Mouse (Mus musculus) cerebellum, postnatal 10 days (tissue): Measurements from ENCODE around the gene Efna1.

Experiments
- DNase-seq, 2 experiments: peaks; one replicate each; pipeline ENCODE4 v3.0.0; 2021; ENCODE audit warnings: mixed read lengths in 2 of 2

Gene Efna1

DNA sequence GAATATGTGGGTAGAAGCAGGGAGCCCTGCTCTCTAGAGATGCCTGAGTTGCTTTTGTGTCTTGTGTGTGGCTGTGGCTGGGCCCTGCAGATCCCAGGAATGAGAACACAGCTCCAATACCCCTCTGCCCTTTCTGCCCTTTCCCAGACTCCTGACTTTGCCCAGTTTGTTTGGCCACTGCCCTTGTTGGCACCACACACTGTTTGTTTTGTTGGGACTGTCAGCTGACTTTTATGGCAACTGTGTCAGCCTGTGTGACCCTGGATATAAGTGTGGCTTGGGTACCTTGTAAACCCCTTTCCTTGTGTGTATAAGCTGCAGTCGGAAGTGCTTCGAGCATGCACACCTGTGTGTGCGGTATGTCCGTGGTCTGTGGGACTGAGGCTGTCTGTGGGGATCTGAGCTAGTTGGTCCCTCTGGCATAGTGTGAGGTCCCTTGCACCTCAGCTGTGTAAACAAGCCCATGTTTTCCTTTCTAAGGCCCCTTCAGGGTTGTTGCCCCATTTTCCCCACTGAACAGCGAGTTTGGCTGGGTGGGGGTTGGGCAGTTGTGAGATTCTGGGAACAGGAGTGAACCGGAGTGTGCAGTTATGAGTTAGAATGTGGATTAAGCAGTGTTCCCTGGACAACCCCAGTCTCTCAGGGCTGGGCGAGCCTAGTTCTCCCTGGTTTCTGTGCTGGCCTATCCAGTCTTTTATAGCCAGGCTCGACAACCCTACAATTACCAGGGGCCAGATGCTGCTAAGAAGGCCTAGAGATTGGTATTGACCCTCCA is 24.8 kb upstream of the Efna1 start:
- DNase-seq = no peak

DNA sequence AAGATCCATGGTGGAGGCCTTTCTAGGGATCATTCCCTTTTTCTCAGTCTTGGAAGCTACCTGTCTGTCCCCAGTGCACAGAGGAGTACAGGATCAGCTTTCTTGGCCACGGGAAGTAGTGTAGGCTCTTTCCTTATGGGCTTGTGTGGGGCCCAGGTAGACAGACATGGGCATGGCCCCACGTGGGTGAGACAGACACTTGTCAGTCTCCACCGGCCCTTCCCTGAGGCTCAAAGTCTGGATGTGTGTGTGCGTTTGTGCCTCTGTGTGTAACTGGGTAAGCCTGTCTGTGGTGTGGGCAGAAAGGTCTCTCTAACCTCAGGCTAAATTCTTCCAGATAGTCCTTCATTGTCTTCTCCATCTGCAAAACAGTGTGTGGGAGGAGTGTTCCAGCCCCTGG is 24.2 kb upstream of the Efna1 start:
- DNase-seq = no peak

DNA sequence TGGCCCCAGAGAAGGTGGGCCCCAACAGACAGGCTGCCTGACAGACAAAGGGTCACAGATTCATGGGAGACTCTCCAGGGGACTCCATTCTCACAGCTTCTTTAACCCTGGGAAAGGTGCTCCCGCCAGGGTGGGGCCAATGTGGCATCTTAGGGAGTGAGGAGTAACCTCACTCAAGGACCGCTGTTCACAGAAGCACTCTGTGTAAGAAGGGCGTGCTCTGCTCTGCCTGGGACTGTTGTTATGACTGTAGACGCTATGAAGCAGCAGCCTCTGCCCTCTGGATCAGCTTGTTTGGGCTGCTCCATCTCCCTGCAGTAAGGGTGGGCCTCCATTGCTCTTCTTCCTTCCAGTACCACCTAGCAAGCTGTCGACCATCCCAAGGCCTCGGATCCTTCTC is 23.5 kb upstream of the Efna1 start:
- DNase-seq = no peak

DNA sequence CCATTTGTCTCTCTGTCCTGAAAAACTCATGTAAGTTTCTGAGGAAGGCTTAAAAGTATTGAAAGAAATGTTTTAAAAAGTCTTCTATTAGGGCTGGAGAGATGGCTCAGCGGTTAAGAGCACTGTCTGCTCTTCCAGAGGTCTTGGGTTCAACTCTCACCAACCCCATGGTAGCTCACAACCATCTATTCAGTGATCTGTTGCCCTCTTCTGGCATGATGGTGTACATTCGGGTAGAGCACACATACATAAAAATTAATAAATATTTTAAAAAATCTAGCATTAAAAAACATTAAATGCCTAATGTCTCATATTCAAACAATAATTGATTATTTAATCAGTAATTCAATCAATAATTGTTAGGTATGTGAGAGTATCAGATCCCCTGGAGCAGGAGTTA is 19.6 kb upstream of the Efna1 start:
- no peak for DNase-seq

DNA sequence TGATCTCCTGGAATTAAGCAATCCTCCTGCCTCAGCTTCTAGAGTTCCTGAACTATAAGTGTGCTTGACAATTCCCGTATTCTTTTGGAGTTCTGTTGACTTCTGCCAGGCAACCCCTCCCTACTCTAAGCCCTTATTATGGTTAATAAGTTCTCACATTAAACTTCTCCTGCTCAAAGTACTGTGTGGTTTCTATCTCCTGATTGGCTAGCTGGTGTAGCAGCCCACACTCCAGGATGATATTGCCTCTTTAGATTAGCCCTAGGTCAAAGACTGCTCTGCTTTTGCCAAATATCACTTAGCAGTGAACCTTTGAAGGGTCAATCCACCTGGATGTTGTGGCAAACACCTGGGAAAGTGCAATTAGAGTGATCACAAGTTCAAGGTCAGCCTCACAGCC is 19.1 kb upstream of the Efna1 start:
- DNase-seq = no peak

DNA sequence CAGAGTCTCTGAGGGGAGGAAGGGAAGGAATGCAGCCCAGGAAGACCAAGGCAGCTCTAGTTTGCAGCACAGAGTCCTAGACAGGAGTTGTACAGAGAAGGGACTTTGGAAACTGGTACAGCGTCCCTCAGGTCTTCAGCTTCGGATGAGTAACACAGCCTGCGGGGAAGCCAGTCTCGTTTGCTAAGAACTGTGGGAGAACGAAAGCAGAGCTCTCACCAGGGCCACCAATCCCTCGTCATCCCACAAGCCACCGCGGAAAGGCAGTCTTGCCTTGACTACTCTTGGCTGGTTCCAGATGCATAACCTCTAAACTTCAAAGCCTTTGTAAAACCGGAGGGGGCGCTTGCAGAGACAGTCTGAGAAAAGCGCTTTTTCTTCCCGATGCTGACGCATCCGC is 18.6 kb upstream of the Efna1 start:
- DNase-seq = no peak

DNA sequence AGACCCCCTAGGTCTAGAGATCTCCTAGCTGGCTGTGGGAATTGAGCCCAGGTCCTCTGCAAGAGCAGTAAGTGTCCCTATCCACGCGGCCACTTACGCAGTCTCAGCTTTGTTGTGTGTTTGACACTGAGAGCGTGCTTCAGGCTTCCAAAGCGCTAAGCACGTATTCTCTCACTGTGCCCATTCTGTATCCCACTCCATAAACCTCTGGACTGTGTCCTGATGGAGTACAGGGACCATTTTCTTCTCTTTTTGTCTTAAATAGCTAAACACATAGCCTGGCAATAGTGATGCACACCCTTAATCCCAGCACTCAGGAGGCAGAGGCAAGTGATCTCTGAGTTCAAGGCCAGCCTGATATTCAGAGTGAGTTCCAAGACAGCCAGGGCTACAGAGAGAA is 18.0 kb upstream of the Efna1 start:
- no peak for DNase-seq

DNA sequence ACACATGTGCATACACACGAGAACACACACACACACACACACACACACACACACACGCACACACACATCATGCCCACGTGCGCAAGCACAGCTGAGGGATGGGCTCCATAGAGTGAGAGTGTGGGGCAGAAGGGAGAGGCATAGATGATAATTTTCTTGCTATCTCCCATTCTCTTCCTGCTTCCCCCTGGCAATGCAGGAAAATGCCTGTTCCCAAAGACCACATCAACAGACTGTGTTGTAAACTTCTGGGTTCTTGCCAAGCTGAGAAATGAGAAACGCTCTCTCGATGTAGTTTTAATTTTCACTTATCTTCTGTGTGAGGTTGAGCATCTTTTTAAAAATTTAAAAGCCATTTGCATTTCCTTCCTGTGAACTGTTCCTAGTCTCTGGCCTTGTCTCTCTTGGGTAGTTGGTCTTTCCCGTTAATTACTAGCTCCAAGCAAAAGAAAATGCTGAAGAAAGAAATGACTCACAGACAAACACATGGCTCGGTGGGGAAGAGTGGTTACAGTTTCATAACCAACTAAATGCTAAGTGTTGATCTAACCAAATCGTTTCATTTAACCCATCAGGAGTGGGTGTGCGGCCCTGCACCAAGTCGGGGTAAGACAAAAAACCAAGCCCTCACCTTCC is 15.9 kb upstream of the Efna1 start:
- no peak for DNase-seq

DNA sequence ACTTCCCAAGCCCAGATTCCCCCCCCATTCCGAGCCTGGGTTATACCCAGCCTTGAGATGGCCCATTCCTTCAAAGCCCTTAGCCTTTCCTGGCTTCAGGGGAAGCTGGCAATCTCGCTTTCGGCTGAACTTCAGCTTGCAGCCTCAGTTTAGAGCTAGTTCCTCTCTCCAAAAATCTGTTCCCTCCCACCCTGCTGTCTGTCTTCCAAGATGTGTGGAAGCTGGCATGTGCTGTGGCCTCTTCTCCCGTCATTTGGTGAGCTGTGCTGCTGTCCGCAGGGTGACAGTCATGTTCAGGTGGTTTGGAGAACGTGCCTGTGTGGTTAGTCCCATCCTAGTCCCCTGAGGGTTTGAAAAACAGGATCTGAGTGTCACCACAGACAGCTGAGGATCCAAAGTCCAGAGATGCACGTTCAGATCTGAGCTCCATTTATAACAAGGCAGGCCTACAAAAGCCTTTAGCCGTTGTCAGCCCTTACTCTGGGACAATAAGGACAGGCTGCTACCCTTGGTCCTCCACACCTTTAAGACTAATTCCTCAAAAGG is 14.8 kb upstream of the Efna1 start:
- DNase-seq = no peak

DNA sequence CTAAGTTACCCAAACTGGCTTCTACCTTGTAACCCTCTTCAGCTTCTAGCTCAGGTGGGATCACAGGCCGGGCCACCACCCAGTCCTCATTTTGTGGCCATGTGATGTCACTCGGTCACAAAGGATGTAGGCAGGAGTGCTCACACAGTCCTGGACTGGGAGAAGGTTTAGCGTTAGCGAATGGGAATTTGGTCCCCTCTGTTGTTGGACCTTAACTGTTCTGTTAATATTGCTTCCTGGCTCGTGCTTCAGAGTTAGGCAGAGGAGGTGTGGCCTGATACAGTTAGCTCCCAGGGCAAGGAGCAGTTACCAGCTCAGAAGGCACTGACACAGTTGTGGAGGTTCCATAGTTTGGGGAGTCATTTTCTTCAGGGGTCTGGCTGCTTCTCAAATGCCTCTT is 13.3 kb upstream of the Efna1 start:
- no peak for DNase-seq

DNA sequence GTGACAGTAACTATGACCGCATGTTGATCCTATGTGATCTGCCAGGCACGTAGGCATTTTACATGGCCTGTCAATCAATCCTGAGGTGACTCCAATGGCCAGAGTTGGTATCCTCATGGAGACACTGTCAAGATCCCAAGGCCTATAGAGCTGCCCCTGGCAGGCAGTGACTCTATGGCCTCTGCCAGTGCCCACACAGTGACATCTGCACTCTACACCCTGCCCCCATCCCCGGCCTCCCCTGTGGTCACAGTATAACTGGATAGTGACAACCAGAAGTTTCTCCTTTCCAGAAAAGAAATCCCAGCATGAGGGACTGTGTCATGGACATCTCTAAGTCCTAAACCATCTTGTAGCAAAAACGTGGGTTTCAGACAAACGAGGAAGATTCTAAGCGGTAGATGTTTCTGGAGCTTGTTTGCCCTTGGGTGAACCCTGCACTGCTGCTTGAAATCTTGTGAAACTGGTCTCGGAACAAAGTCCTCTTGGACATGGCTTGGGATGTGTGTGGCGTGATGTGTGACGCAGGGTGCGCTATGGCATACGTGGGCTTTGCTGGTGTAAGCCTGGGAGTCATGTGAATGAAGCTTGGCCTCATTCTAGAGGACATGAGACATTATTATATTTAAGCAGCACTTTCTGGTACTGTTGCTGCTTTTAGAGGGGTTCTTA is 12.4 kb upstream of the Efna1 start:
- no peak for DNase-seq

DNA sequence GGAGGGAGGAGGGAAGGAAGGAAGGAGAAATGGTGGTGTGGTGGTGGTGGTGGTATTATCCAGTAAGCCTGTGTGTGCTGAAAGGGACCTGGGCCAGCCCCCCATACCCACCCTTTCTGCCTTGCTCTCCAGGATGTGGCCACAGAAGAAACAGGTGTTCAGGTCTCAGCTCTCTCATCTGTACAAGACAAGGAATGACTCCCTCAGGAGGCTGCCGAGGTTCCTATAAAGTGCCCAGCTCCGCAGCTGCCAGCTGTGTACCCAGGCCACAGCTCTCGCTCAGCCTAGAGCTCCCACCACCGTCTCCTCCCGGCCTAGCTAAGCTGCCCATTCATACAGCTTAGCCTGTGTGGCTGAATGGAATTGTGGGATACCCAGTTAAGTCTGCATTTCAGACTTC is 11.4 kb upstream of the Efna1 start:
- no peak for DNase-seq

DNA sequence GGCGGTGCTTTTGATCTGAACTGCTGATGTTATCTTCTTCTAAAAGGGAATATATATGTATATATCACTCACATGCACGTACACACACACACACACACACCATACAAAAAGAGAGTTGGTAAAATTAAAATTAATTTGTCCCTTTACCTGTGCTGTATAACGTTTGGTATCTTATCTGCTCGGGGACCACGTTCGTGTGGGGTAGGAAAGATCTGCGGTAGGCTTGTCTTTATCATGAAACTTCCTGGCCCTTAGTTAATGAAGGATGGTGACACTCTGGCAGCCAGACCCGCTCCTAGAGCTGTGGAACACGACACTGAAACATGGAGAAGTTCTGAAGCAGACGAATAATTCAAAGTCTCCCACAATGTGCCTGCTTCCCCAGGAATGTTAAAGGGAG is 10.9 kb upstream of the Efna1 start:
- DNase-seq = no peak

DNA sequence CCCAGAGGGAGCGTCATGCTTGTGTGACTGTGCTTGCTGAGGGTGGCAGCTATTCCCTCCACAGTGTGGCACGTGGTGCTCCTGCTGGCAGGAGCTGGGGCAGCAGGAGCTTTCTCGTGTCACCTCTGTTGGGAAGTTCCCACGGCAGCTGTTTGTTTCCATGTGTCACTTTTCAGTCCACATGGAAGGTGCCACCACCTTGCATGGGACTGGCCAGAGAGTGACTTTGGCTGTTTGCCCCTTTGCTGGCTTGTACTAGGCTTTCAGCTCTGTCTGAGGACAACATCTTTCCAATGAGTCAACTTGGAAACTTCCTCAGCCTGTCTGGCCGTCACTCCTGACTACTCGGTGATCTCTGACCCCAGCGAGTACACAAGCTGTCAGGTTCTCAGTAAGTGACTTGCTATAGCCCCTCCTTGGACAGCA is 7.6 kb upstream of the Efna1 start:
- no peak for DNase-seq

DNA sequence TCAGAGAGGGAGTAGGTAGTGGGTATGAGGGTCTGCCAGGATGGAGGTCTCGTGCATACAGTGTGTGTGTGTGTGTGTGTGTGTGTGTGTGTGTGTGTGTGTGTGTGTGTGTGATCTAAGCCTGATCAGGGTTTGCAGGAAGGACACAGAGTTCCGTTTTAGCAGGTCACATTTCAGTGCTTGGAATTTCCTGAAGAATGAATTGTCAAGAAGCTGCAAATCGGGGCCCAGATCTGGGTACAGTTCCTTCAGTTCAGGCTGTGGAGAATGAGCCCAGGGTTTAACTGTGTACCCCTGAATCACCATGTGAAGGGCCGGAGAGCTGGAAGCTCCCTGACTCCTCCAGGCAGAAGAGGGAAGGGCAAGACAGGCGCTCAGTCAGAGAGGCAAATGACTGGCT is 6.3 kb upstream of the Efna1 start:
- no peak for DNase-seq

DNA sequence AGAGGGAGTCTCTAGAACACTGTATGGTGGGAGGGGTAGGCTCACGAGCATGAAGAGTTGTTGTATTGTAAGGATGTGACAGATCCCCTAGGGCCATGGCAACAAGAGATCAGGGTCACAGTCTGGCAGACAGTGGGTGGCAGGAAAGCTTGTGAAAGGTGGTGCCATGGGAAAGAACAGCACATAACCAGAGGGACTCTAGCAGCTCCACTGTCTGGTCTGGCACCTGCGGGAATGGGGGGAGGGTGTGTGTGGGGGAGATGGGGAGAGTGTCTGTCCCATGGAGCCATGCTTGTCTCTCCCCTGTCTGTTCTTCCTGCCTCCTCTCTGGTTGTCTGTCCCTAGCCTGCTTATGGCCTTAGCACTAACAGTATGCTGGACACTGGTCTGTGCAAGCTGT is 4.6 kb upstream of the Efna1 start:
- no peak for DNase-seq

DNA sequence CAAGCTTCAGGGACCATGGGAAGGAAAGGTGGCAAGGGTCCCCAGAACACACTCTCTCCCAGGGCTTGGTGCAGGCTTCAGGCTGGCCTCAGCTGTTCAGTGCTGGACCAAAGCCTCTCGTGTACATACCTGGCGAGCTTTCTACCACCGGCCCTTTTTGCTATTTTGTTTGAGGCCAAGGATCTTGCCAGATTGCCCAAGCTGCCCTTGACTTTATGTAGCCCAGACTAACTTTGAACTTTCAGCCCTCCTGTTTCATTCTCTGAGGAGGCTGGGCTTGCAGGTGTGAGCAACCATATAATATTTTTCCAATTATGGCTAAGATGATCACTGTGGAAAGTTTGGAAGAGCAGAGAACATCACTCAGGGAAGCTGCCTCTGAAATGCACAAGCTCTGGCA is 3.3 kb upstream of the Efna1 start:
- DNase-seq = no peak

DNA sequence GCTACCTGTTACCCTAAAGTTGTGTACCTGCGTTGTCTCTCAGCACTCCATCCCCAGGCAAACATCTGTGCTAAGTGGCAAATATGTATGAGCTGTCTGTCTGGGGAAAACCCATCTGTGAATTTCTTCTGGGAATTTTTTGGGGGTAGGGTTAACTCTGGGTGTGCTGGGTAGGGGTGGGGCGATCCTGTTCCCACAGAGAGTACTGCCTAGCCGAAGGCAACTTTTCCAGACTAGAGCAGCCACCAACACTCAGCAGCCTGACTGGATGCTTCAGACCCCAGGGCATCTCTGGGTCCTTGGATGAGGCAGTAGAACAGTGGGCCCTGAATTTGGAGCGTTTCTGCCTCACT is 1.3 kb upstream of the Efna1 start:
- DNase-seq = no peak

DNA sequence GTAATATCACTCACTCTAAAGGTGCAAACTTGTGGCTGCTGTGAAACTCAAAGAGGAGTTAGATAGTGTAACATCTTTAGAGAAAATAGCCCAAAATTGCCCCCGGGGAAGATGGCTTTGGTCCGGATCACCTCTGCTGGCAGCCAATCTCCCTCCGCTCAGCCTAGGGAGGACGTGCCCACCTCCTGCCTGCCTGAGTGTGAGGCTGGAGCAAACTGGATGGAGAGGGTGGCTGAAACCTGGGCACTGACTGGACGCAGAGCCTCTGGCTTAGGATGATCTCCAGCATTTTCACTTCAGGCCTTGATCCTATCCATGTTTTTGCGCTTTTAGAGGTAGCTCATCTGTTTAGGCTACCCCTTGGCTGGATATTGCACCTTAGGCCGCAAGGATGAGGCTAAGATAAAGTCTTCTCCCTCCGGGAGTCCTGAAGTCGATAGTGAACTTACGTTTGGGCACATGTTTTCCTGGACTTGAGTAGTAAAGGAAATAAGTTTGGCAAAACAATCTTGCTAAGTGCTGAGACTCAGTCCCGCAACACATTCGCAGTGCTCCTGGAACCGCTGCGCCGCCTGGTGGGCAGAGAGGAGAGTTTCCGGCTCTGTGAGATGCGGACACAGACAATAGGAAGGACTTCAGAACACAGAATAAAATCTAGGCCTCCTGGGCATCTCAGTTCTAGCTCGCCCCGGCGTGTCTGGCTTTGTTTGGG is 793 bp upstream of the Efna1 start:
- DNase-seq = peak; percentile 92 to 93

DNA sequence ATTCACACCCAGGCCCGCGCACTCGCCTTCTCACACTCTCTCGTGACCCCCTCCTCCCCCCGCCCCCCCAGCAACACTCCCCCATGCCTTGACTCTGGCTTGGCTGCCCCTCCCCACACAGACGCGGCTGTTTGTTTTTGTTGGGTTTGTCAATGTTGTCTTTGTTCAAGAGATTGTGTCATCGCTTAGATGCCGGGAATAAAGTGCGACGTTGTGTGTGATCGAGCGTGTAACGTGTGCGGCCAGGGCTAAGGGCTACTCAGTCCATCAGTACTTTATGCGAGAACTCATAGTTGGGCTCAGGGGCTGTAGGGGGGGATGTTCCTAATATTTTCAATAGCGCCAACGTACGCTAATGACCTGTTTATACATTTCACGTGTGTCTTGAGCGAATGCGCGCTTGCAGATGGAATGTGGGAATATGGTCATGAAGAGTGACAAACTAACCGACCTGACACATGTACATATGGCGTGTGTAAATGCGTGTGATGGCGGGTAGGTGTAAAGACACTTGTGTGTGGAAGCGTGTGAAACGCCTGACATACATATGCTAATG is 814 bp downstream of the Efna1 start:
- DNase-seq = peak in 1 of 2 experiments; percentile 61

DNA sequence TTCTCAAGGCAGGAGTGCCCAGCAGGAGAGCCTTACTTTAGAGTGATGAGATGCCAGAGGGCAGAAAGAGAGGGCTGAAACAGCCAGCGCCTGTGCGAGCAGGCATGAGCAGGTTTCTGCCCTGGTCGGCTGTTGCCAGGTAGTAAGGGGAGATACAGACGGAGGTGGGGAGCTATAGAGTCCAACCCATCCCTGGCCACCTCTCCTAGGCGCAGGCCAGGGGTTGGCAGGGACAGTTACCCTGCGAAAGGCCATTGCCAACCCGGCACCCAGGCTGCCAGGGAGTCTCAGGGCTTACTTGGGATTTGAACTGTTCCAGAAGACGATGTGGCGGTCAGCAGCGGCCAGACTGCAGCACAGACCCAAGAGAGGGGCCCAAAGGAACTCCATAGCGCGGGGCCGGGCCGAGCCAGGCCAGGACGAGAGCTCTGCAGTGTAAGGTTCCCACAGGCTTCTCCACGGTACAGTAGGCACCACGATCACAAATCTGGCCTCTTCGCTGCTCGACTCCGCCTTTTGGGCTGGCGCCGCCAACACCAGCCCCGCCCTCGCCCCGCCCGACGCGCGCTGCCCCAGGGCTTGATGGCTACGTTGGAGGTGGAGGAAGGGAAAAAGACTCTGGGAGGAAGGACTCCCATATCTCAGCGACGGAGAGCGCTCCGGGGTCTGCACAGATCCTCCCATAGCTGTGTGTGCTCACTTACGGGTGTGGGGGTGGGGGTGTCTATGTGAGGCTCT is 1.6 kb downstream of the Efna1 start:
- peak; percentile 92 to 94 for DNase-seq

DNA sequence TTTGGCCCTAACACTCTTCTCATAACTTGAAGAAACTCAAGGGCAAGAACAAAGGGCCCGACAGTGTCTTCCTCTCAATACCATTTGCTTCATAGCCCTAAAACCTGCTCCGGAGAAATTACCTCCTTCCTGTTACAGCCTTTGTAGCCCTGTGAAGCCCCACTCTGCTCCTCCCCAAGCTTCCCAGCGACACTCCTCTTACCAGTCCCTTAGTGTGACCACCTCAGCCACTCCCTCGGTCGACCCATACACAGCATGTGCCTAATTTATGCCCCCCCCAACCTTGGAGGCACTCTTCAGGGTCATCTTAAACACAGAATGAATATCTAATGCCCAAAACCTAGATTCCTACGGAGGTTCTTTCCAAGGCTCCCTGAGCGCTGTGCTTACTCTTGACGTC is 2.3 kb downstream of the Efna1 start:
- DNase-seq = no peak
